Mouse (Mus musculus) splenic B cell, adult 2 months (primary cell): ENCODE data around the gene Cbln3.

Source experiments
- DNase-seq: peaks from one replicate; pipeline ENCODE4 v3.0.0-alpha.2; 2011; ENCODE audit warnings: low read depth, low spot score
- H3K27me3 ChIP-seq: 2 replicates; pipeline ENCODE4 v1.6.1; 2012; ENCODE audit warnings: mild to moderate bottlenecking, low read length, moderate library complexity, mixed read lengths; ENCODE audit not compliant: control insufficient read depth, poor library complexity, insufficient read depth, severe bottlenecking
- H3K36me3 ChIP-seq: 2 replicates; pipeline ENCODE4 v1.6.1; 2012; ENCODE audit warnings: mild to moderate bottlenecking, low read length, moderate library complexity, mixed read lengths; ENCODE audit not compliant: control insufficient read depth, poor library complexity, insufficient read depth, severe bottlenecking

Cbln3 gene

DNA sequence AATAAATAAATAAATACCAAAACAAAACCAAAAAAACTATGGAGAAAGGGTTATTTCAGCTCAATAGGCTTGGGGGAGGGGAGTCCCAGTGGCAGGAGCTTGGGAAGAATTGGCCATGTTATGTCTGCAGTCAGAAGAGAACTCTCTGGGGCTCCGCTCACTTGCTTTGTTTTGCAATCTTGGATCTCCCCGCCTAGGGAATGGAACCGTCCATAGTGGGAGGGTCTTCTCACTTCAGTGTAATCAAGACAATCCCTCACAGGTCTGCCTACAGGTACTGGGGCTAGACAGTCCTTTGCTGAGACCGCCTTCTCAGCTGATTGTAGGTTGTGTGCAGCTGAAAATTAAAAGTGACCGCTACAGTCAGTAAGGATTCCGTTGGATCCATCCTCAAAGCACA is 14.7 kb downstream of the Cbln3 start:
- Histone ChIP-seq H3K36me3 (no peaks in the 10 kb centered on the region), H3K27me3 (no peaks in the 10 kb centered on the region)
- DNase-seq = no peak

DNA sequence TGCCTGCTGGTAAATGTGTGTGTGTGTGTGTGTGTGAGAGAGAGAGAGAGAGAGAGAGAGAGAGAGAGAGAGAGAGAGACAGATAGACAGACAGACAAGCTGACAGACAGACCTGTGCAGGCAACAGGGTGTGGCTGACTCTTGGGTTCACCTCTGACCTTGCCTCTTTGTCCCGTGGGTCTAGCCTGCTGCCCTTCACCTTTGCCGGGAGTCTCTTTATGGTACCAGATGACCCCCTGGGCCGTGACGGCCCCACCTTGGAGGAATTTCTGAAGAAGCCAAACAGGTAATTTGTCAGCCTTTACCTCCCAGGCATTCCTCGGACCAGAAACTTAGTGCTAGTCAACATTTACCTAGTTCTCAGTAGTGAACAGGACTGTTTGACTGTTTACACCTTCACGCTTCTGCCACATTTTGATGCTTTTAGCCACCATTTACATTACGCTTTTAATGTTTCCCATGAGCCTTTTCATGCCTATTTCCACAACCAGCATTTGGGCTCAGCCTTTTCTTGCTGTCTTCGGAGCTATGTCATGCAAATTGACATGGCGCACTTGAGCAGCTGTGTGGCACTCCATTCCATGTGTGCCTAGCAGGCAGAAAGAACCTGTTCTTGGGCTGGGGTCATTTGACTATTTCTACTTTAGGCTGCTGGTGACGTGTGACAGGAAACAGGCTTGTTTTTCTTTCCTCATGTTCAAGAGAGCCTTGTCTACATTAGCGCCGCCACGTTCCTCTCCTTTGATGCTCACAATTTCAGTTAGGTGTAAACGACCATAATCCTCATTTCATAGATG is 15.8 kb downstream of the Cbln3 start:
- Histone ChIP-seq H3K36me3 (no peaks in the 10 kb centered on the region), H3K27me3 (no peaks in the 10 kb centered on the region)
- no peak for DNase-seq

DNA sequence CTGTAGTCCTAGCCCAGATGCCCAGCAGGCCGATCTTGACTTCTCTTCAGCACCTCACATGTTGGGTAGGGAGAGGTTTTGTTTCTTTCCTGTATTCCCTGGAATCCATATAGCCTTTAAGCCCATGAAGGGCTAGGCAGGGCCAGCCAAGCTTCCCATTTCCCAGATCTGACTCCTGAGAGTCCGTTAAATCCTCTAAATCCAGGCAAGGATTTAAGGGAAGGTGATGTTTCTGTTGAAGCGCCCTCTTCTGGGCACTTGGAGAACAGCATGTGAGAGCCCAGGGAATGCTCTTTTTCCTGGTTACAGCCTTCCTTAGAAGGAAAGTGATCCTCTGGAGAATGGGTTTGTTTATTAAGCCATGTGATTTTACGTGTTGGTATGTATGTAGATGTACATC is 17.2 kb downstream of the Cbln3 start:
- DNase-seq = peak; percentile 47
- H3K36me3 ChIP-seq = no peaks in the 10 kb centered on the region
- H3K27me3 ChIP-seq = no peaks in the 10 kb centered on the region

DNA sequence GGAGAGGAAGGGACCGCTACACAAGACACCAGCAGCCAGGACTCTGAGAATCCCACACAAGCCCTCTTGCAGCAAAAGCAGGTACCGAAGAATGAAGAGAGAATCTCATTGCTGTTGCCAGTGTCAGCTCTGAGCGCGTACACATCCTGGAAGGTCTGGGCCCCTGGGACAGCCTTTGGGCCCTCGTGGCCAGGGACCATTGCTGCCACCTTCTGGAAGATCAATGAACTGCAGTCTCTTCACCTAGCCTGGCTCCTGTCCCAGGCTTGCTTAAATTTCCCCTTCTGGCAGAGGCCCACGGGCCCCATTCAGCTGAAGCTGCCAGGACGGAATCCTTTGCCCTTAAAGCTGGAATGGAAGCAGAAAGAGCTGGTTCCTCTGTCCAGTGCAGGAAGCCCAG is 20.4 kb downstream of the Cbln3 start:
- peak; percentile 79 for DNase-seq
- H3K36me3 ChIP-seq = no peaks in the 10 kb centered on the region
- no peaks in the 10 kb centered on the region for H3K27me3 ChIP-seq

DNA sequence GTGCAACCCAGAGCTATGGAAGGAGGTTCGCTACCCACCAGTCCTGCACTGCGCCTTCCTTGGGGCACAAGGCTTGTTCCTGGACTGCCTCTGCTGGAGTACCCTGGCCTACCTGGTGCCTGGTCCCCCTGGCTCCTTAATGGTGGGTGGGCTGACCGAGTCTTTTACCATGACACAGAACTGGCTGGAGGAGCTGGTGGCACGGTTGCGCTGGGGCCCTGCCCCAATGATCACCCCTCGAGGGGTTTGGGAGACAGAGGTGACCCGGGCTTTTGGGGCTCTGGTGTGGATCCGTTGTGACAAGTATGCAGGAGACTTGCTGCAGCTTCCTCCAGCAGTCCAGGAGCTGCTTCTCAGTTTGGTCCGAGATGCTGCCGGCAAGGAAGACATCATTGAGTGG is 21.2 kb downstream of the Cbln3 start:
- DNase-seq = no peak
- H3K36me3 ChIP-seq = no peaks in the 10 kb centered on the region
- H3K27me3 ChIP-seq = no peaks in the 10 kb centered on the region

DNA sequence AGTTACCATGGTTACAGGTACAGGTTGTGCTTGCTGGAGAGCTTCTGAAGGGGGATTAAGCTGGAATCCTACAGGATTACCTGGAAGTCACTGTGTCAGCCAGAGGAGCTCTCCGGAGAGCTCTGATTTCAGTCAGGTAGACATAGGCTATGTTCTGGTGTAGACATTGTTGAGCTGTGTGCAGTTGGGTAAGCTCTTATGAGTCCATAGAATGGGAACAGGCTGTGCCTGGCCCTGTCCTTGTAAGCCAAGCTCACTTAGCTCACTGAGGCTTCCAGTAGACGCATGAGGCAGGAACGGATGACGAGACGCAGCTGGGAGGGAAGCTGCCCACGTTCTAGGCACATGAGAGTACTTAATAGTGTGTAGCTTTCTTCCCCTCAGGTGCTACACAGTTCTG is 22.0 kb downstream of the Cbln3 start:
- no peaks in the 10 kb centered on the region for H3K27me3 ChIP-seq
- DNase-seq = no peak
- no peaks in the 10 kb centered on the region for H3K36me3 ChIP-seq

DNA sequence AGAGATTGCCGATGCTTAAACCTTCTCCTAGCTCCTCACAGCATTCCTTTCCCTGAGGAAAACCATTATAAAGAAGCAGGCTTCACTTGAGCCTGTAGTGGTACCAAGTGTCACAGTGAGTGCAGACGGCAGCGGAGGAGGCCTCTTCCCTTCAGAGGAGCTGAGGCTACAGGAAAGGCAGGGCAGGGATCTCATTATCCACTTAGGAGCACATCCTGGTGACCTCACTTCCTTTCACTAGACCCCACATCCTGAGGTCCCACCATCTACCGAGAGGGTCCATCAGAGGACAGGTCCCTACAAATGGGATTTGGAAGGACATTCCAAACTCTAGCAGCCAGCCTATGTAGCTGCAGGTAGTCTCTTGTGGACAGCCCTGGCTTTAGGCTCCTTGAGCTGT is 26.6 kb downstream of the Cbln3 start:
- H3K27me3 ChIP-seq = no peaks in the 10 kb centered on the region; the same call in 1 of the 2 replicates
- no peak for DNase-seq

DNA sequence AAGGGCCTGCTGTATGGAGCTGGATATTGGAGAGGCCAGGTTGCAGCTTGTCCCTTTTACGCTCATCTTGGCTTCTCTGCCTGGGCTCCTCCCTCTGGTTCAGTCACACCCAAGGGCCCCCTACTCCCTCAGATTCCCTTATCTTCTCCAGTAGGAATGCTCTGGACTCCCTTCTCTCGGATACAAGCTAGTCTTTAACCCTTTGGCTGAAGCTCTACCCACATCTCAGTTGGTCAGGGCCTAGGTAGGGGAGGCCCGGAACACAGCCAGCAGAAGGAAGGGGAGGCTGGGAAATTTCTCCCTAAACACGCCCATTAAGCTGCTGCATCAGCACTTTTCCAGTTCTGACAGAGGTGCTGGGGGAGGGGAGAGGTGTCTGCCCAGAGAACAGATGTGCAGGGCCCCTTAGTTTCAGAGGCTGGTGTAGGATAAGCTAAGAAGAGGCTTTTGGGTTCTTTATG is 29.1 kb downstream of the Cbln3 start:
- DNase-seq = no peak
- no peaks in the 10 kb centered on the region; the same call in 1 of the 2 replicates for H3K27me3 ChIP-seq

More for the DNA sequence above, 26.6 kb downstream of the Cbln3 start:
- H3K36me3 ChIP-seq = no peaks in the 10 kb centered on the region

DNA sequence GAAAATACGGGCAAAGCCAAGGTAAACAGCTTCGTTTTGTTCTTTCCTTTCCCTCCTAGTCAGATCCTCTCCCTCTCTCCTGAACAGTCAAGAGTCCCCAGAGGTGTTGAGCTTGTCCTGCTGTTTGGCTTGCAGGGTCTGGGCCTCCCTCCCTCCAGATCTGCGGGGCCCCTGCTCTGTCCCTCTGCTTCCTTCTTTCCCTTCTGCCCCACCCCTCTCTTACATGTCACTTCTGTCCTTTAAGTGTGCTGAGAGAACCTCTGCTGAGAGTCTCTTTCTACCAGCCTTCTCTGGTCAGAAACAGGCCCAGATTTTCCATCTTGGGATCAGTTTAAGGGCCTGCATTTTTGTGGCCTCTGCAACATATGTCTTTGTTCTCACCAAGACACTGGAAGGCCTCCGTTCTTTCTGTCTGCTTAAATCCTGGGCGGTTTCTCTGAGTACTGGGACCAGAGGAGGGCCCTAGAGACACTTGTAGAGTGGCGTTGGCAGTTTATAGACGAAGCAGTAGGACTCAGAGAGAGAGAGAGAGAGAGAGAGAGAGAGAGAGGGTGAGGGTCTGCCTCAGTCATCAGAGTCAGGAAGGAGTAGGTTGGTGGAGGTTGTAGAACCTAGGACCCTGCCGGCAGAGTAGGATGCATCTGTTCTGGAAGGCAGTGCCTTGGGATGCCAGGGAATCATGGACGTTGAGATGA is 29.6 kb downstream of the Cbln3 start:
- Histone ChIP-seq H3K27me3 (no peaks in the 10 kb centered on the region; the same call in 1 of the 2 replicates), H3K36me3 (no peaks in the 10 kb centered on the region)
- no peak for DNase-seq

More for the DNA sequence above, 29.1 kb downstream of the Cbln3 start:
- H3K36me3 ChIP-seq = no peaks in the 10 kb centered on the region

DNA sequence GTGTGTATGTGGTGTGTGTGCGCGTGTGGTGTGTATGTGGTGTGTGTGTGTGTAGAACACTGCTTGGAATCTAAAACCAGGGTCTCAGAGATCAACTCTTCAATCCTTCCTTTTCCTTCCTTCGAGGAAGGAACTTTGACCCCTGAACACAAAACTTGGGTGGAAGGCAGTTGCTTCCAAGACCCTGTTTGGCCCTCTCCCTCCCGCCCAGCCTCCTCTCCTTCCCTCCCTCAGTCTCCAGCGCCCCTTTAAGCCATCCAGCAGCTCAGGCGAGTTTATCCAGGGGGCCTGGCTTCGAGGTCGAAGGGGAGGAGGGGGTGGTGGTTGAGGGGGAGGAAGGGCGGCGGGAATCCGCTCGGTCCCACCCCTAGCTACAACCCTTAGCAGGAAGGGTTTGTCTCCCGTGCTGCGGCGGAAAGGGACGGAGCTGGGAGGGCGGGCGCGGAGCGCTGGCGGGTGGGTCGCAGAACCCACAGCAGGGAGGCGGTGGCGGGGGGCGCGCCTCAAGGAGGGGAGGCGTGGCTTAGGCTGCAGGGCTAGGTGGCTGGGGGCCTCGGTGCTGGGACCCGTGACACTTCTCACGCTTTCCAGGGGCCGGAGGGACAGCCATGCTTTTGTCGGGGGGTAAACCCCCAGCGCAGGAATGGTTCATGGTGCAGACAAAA is 30.4 kb downstream of the Cbln3 start, which contains the start of gene Nynrin:
Nynrin (plus strand) TSS at position 390 of the 665 bp plus-strand sequence.
- Histone ChIP-seq H3K27me3 (no peaks in the 10 kb centered on the region; the same call in 1 of the 2 replicates), H3K36me3 (no peaks in the 10 kb centered on the region)
- DNase-seq = no peak

DNA sequence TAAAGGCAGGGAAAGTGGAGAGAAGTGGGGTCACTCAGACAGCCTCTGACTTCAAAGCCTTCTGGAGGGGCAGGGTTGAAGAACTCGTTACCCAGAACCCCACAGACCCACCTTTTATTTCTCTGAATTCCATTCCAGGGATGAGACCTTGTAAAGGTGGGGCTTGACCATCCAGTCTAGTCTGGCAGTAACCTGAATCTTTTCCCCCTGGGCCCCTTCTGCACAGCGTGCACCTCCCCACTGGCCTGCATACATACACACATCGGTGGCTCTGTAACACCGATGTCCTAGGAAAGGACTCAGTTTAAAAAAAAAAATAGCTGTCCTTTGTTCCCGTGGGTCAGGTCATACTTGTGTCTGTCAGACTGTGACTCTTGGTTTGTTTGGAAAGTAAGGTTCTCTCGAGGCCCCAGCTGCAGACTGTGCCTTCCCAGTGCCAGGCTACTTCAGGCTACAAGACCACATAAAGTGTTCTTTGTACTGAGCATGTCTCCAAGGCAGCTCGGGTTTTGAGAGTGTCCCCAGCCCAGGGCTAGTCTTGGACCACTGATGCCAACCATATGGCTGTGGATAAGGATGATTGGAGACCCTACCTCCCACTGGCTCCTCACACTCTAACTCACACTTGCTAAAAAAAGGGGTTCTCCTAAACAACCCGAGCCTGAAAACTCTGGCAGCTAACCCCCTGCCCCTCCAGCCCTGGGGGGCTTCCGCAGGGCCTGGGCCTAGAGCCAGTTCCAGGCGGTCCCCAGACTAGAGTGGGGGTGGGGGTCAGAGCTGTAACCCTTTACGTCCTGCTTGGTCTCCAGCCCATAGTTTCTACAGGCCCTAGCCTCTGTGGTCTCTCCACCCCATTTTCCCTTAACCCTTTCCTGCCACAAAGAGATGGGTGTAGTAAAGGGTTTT is 31.3 kb downstream of the Cbln3 start:
- no peaks in the 10 kb centered on the region for H3K36me3 ChIP-seq
- no peak for DNase-seq

DNA sequence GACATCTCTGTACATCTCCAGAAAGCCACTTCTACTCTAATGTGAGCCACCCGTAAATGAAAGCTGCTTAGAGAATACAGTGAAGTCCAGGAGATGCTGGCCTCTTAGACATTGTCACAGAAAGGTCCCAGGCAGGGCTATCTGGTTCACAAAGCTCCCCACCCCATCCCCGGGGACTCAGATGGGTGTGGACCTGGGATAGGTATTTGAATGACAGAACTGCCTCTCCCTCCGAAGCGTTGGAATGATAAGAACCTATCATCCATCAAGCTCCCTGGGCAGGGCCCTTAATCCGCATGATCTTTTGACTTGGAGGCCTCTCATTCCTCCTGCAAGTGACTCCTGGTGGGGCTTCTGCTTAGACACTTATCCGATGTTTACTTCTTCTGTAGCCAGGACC is 33.3 kb downstream of the Cbln3 start:
- Histone ChIP-seq H3K27me3 (no peaks in the 10 kb centered on the region; the same call in 1 of the 2 replicates), H3K36me3 (no peaks in the 10 kb centered on the region)
- no peak for DNase-seq

More for the DNA sequence above, 31.3 kb downstream of the Cbln3 start:
- no peaks in the 10 kb centered on the region; the same call in 1 of the 2 replicates for H3K27me3 ChIP-seq

DNA sequence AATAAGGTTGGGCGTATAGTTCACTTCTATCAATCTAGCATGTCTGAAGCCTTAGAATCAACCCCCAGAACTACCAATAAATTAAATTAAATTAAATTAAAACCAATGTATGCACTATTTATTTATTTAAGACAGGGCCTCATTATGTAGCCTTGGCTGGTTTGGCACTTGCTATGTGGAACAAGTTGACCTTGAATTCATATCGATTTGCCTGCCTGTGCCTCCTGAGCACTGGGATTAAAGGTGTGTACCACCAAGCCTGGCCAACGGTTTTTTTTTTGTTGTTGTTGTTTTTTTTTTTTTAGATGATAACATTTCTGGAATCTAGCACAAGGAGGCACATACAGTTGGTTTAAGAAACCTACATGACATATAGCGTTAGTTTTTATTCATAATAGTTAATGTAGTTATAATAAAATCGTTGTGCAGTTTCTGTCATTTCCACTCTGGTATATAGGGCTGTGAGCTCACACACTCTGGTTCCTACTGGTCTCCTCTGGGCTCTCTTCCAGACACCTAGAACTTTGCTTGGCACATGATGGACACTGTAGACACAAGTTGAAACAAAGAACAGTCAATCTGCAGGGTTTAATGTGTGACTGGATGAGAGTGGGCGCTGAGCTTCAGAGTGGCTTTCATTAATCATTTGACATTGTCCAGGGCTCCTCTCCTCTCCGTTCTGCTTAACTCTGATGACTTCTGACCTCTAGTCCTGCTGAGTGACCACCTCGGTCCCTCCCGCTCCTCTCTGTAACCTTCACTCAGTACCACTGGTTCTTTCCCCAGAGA is 38.5 kb downstream of the Cbln3 start:
- no peak for DNase-seq
- H3K36me3 ChIP-seq = no peaks in the 10 kb centered on the region
- H3K27me3 ChIP-seq = no peaks in the 10 kb centered on the region
